In genomic region chr1:193195169-193195810, GRCm38 (mm10) we compare ENCODE assay signal across 20 mouse cellular contexts. TPM values are rescaled to one million over a fixed set of nuclear protein-coding genes. Genes with fewer than 3 reads are reported as not detected.
"Had no signal": no experiment of that assay in that cellular context is flagged by ENCODE, and none has a peak within 500 bp of the region (broad histone marks: within the 10 kb centered on the region; RNA-seq: fewer than 3 reads in every experiment).

No protein-coding gene starts in this region.

- H3K27me3 ChIP-seq: kidney, embryonic 15.5 days; limb, embryonic 13.5 days; liver, embryonic 12.5 days; liver, embryonic 15.5 days; lung, embryonic 15.5 days; midbrain, embryonic 13.5 days; neural tube, embryonic 12.5 days; neural tube, embryonic 15.5 days; stomach, embryonic 15.5 days had no signal

- H3K27ac ChIP-seq: kidney, embryonic 15.5 days; limb, embryonic 13.5 days; liver, embryonic 12.5 days; liver, embryonic 15.5 days; lung, embryonic 15.5 days; macrophage; midbrain, embryonic 13.5 days; neural tube, embryonic 12.5 days; neural tube, embryonic 15.5 days; stomach, embryonic 15.5 days had no signal

- H3K4me3 ChIP-seq: kidney, embryonic 15.5 days; limb, embryonic 13.5 days; liver, embryonic 12.5 days; liver, embryonic 15.5 days; lung, embryonic 15.5 days; midbrain, embryonic 13.5 days; neural tube, embryonic 12.5 days; neural tube, embryonic 15.5 days; stomach, embryonic 15.5 days had no signal

- DNase-seq: kidney, adult 11 months; kidney, adult 8-10 months; kidney, postnatal 10 days; kidney, postnatal 36 days; liver; lung, adult 18-20 months; right cerebral cortex, adult 18-20 months; right cerebral cortex, postnatal 14 days; right cerebral cortex, postnatal 4 days; thymus, postnatal 36 days had no signal

- H3K9me3 ChIP-seq: kidney, embryonic 15.5 days; limb, embryonic 13.5 days; liver, embryonic 12.5 days; liver, embryonic 15.5 days; lung, embryonic 15.5 days; midbrain, embryonic 13.5 days; neural tube, embryonic 12.5 days; neural tube, embryonic 15.5 days; stomach, embryonic 15.5 days had no signal

- H3K4me2 ChIP-seq: kidney, embryonic 15.5 days; limb, embryonic 13.5 days; liver, embryonic 12.5 days; liver, embryonic 15.5 days; lung, embryonic 15.5 days; midbrain, embryonic 13.5 days; neural tube, embryonic 12.5 days; neural tube, embryonic 15.5 days; stomach, embryonic 15.5 days had no signal

- H3K9ac ChIP-seq: kidney, embryonic 15.5 days; limb, embryonic 13.5 days; liver, embryonic 12.5 days; liver, embryonic 15.5 days; lung, embryonic 15.5 days; midbrain, embryonic 13.5 days; neural tube, embryonic 12.5 days; neural tube, embryonic 15.5 days; stomach, embryonic 15.5 days had no signal

- H3K4me1 ChIP-seq: midbrain, embryonic 13.5 days; neural tube, embryonic 12.5 days had no signal

- H3K36me3 ChIP-seq: kidney, embryonic 15.5 days; limb, embryonic 13.5 days; liver, embryonic 12.5 days; lung, embryonic 15.5 days; midbrain, embryonic 13.5 days; neural tube, embryonic 12.5 days; neural tube, embryonic 15.5 days; stomach, embryonic 15.5 days had no signal

- ATAC-seq: liver, embryonic 12.5 days; midbrain, embryonic 13.5 days had no signal

RNA-seq across cellular contexts. Expression of gene Lamb3, which starts 12.2 kb away (rescaled TPM):
- polyA plus RNA-seq: macrophage had no signal

RNA-seq across cellular contexts. Expression of gene Irf6, which starts 42.4 kb away (rescaled TPM):
- polyA plus RNA-seq: macrophage had no signal
